ENCODE assay signal across 28 mouse cellular contexts in the genomic region with DNA sequence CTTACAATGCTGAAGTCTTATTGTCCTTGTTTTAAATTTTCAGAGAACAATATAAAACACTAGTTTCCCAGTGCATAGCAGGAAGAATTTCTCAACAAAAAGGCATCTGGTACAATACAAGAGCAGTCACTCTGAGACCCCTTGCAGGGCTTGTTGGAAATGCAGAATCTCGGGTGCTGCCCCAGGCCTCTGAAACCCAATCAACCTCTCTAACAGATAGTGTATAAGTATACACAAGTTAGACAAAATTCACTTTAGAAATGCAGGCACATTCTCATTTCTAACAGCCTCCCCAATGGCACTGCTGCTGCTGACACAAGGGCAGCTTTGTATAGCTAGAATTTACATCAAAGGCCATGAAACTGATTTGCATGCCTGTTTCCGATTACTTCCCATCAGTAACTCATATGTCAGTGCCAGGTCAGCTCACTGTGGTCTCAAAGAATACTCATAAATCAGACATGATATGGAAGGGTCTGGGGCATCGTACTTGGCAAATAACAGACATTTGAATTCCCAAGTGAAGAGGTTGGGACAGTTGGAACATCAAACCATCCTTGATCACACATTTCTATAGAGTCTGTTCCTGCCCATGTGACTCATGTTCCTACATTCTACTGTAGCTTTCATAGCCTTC.
DNase-seq lines count a peak whose midpoint lies in the region; ATAC-seq lines count a peak whose summit lies in the region.
"Had no signal": no experiment of that assay in that cellular context is flagged by ENCODE, and none has a peak within 500 bp of the region (broad histone marks: within the 10 kb centered on the region; RNA-seq: fewer than 3 reads in every experiment).

No protein-coding gene starts in this region.

- no peaks in the 10 kb centered on the region for H3K27me3 ChIP-seq in hindbrain, embryonic 11.5 days (ENCODE audit: control insufficient read depth, insufficient read depth, low read length)
- H3K27me3 ChIP-seq in hindbrain, embryonic 14.5 days (ENCODE audit: control insufficient read depth, insufficient read depth, low read length), result no peaks in the 10 kb centered on the region
- no peaks in the 10 kb centered on the region for H3K27me3 ChIP-seq in forebrain, embryonic 12.5 days
- H3K27me3 ChIP-seq: CH12.LX; heart, embryonic 12.5 days; heart, embryonic 15.5 days; hindbrain, embryonic 15.5 days; Patski had no signal

- no peak overlapping the region for H3K9ac ChIP-seq in hindbrain, embryonic 11.5 days (ENCODE audit: low read depth, low read length)
- no peak overlapping the region for H3K9ac ChIP-seq in hindbrain, embryonic 14.5 days
- H3K9ac ChIP-seq in forebrain, embryonic 12.5 days, result no peak overlapping the region
- H3K9ac ChIP-seq: forebrain, postnatal 0 days; heart, embryonic 12.5 days; heart, embryonic 15.5 days; hindbrain, embryonic 15.5 days had no signal

- WGBS in hindbrain, embryonic 11.5 days, result 44% methylated on average over 3 of the region's 3 CpGs
- 24% methylated on average over 3 of the region's 3 CpGs for WGBS in hindbrain, embryonic 14.5 days
- 73% methylated on average over 3 of the region's 3 CpGs for WGBS in forebrain, embryonic 12.5 days

- no peak overlapping the region for H3K4me2 ChIP-seq in hindbrain, embryonic 11.5 days (replicated peaks; ENCODE audit: low read depth, low read length)
- H3K4me2 ChIP-seq in hindbrain, embryonic 14.5 days (replicated peaks), result no peak overlapping the region
- H3K4me2 ChIP-seq in forebrain, embryonic 12.5 days, result no peak overlapping the region
- H3K4me2 ChIP-seq: heart, embryonic 12.5 days; heart, embryonic 15.5 days; hindbrain, embryonic 15.5 days had no signal

- no peak overlapping the region for H3K27ac ChIP-seq in hindbrain, embryonic 11.5 days (ENCODE audit: low read depth, low read length)
- no peak overlapping the region for H3K27ac ChIP-seq in hindbrain, embryonic 14.5 days
- H3K27ac ChIP-seq in forebrain, embryonic 12.5 days, result no peak overlapping the region
- H3K27ac ChIP-seq: forebrain, embryonic 10.5 days; heart, embryonic 15.5 days; hindbrain, embryonic 10.5 days; hindbrain, embryonic 15.5 days had no signal

- H3K4me1 ChIP-seq in hindbrain, embryonic 11.5 days (replicated peaks; ENCODE audit: control insufficient read depth, insufficient read depth, low read length), result no peaks in the 10 kb centered on the region
- no peaks in the 10 kb centered on the region for H3K4me1 ChIP-seq in hindbrain, embryonic 14.5 days (replicated peaks; ENCODE audit: control insufficient read depth, insufficient read depth, low read length)
- H3K4me1 ChIP-seq in forebrain, embryonic 12.5 days, result no peaks in the 10 kb centered on the region
- H3K4me1 ChIP-seq: forebrain, embryonic 10.5 days; heart, embryonic 12.5 days; heart, embryonic 15.5 days; hindbrain, embryonic 10.5 days; hindbrain, embryonic 15.5 days had no signal

- no peaks in the 10 kb centered on the region for H3K36me3 ChIP-seq in hindbrain, embryonic 11.5 days (ENCODE audit: control insufficient read depth, insufficient read depth, low read length)
- H3K36me3 ChIP-seq in hindbrain, embryonic 14.5 days (replicated peaks; ENCODE audit: control insufficient read depth, insufficient read depth), result no peaks in the 10 kb centered on the region
- no peaks in the 10 kb centered on the region for H3K36me3 ChIP-seq in forebrain, embryonic 12.5 days (replicated peaks)
- H3K36me3 ChIP-seq: forebrain, embryonic 10.5 days; G1E; heart, embryonic 12.5 days; heart, embryonic 15.5 days; hindbrain, embryonic 10.5 days; hindbrain, embryonic 15.5 days had no signal

- ATAC-seq in hindbrain, embryonic 11.5 days (ENCODE audit: low FRiP score), result 0 out of 2 replicates have a peak, but pooled peaks have one; percentile 33
- ATAC-seq in hindbrain, embryonic 14.5 days (ENCODE audit: low FRiP score), result no peak
- no peak for ATAC-seq in forebrain, embryonic 12.5 days (ENCODE audit: low FRiP score)
- ATAC-seq: forebrain, embryonic 14.5 days; forebrain, postnatal 0 days; intestine, postnatal 0 days; Patski had no signal

- no peak overlapping the region for H3K4me3 ChIP-seq in hindbrain, embryonic 11.5 days (ENCODE audit: low read depth, low read length)
- no peak overlapping the region for H3K4me3 ChIP-seq in hindbrain, embryonic 14.5 days (replicated peaks; ENCODE audit: low read length)
- H3K4me3 ChIP-seq in forebrain, embryonic 12.5 days (replicated peaks), result no peak overlapping the region
- H3K4me3 ChIP-seq: forebrain, embryonic 10.5 days; heart, embryonic 12.5 days; heart, embryonic 15.5 days; hindbrain, embryonic 10.5 days; hindbrain, embryonic 15.5 days had no signal

- DNase-seq in hindbrain, embryonic 11.5 days (ENCODE audit: low spot score), result peak; percentile 7
- DNase-seq in hindbrain, embryonic 14.5 days (ENCODE audit: low spot score), result no peak
- DNase-seq in embryo, embryonic 10.5 days (ENCODE audit: low spot score), result peak; percentile 26
- DNase-seq in embryo, embryonic 11.5 days (ENCODE audit: low read depth, low spot score), result peak; percentile 1
- peak; percentile 51 for DNase-seq in mesoderm, embryonic 11.5 days (ENCODE audit: low read depth, low spot score)
- no peak for DNase-seq in cerebellum, postnatal 36 days
- DNase-seq: adrenal gland, postnatal 10 days; adrenal gland, postnatal 36 days; B cell, adult 2 months; cerebellum, adult 18-20 months; cerebellum, adult 9-11 months; cerebellum, postnatal 25 days; forebrain, postnatal 0 days; gastrocnemius, postnatal 25 days; heart, adult 18-20 months; heart, postnatal 10 days; heart, postnatal 36 days had no signal

- H3K9me3 ChIP-seq in hindbrain, embryonic 11.5 days (ENCODE audit: control insufficient read depth, low read length), result no peaks in the 10 kb centered on the region
- H3K9me3 ChIP-seq in hindbrain, embryonic 14.5 days (ENCODE audit: control insufficient read depth, low read length), result no peaks in the 10 kb centered on the region
- no peaks in the 10 kb centered on the region for H3K9me3 ChIP-seq in forebrain, embryonic 12.5 days
- H3K9me3 ChIP-seq: forebrain, embryonic 10.5 days; G1E; heart, embryonic 12.5 days; heart, embryonic 15.5 days; hindbrain, embryonic 10.5 days; hindbrain, embryonic 15.5 days had no signal

Comparison
In these comparisons a context has a peak if more than half of its experiments do, and no peak if none do; other contexts are left out.
1. DNase-seq: peak in hindbrain, embryonic 11.5 days (single experiment), embryo, embryonic 10.5 days (single experiment), embryo, embryonic 11.5 days (single experiment) and mesoderm, embryonic 11.5 days (single experiment); none in hindbrain, embryonic 14.5 days (single experiment) and cerebellum, postnatal 36 days (0 of 2).